Mouse (Mus musculus): Measurements from ENCODE around the gene Olfr1085. TPM values are rescaled to one million over a fixed set of nuclear protein-coding genes. Genes with fewer than 3 reads are reported as not detected.
"Not testable (repeated sequence)": the region's sequence is repeated elsewhere in the genome, so short reads cannot be mapped to it uniquely, and the experiment has no call there.

Gene Olfr1085
- total RNA-seq (2021), result not detected

DNA sequence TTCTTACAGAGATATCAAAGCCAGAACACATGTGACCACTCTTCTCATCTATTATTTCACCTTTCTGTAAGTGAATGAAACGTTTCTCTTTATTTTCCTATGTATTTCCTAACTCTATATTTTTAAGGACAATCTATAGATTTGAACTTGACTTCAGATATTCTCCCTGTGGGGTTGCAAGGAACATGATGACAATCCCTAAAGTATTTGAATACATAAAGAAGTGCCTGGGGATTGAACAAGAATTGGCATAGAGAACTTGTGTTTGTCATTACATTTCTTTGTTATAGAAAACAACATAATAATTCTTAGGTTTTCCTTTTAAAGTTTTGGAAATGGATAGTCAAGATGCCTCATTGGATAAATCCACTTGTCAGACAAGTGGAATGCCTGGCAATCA is at the start of gene Olfr1085:
TSS of gene Olfr1085 (minus strand) at position 101 of the 400 bp plus-strand sequence.
- DNase-seq, result no peak
- intact Hi-C loops (cut with DNase I), result no loop called here

DNA sequence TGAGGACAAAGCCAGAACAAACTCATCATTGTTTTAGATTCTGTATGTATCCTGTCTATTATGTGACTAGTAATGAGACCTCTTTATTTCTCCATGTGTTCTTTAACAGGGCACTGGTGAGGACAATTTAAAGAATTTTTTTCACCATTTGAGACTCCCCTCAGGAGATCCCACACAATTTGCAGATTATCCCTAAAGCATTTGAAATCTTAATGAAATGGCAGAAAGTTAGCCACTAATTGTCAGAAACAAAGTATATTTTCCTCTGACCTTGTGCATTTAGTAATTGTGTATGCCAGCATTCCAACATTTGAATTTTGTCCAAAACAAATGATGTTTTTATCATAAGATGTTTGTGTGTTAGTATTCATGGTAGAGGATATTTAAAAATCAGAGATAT is 36.5 kb upstream of the Olfr1085 start, which contains the start of gene Olfr1087:
TSS of gene Olfr1087 (minus strand) at position 101 of the 400 bp plus-strand sequence.
- intact Hi-C loops (cut with DNase I), result no loop called here
- DNase-seq, result no peak

DNA sequence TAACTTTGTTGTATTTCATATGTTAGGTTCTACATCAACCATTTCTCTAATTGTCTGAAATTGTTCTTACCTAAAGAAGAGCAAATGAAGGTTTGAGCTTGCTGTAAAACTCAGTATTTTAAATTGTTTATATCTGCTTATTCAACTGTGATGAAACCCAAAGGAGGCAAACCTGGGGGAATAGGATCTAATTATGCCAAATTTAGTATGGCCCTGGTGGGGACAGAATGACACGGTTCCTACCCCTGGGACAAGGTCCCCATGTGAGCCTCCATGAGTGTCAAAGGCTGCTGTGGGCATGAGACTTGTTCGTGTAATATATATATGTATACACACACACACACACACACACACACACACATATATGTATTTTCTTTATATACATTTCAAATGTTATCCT is 18.2 kb upstream of the Olfr1085 start, which contains the start of gene Olfr1086:
TSS of gene Olfr1086 (minus strand) at position 101 of the 400 bp plus-strand sequence.
- intact Hi-C loops (cut with DNase I), result no loop called here
- DNase-seq, result no peak

DNA sequence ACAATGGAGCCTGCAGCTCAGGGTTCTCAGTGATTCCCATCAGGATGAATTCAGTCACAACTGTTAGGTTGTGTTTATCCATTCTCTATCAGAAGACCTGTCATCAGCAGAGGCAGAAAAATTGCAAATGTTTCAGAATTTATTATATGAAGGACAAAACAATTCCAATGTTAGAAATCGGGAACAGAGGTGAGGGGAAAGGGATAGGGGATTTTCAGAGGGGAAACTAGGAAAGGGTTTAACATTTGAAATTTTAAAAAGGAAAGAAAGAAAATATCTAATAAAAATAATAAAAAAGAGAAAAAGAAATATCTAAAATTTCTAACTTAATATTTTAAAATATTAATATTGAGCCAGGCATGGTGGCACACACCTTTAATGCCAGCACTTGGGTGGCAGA is 22.2 kb downstream of the Olfr1085 start, which contains the start of gene Olfr1084:
TSS of gene Olfr1084 (minus strand) at position 101 of the 400 bp plus-strand sequence.
- intact Hi-C loops (cut with DNase I); DNase-seq: not testable (repeated sequence)

Other genes with a start within 250 kb of the Olfr1085 start
- not detected for gene Olfr1061, start 248.0 kb downstream of the Olfr1085 start, total RNA-seq (2021)
- not detected for gene Olfr1062, start 235.3 kb downstream of the Olfr1085 start, total RNA-seq (2021)
- gene Olfr1065, start 211.4 kb downstream of the Olfr1085 start, total RNA-seq (2021), result not detected
- gene Olfr1066, start 205.8 kb downstream of the Olfr1085 start, total RNA-seq (2021), result not detected
- gene Olfr228, start 174.6 kb downstream of the Olfr1085 start, total RNA-seq (2021), result not detected
- not detected for gene Olfr1076, start 153.6 kb downstream of the Olfr1085 start, total RNA-seq (2021)
- not detected for gene Olfr1079, start 119.5 kb downstream of the Olfr1085 start, total RNA-seq (2021)
- gene Olfr1080, start 103.8 kb downstream of the Olfr1085 start, total RNA-seq (2021), result not detected
- not detected for gene Olfr1082, start 63.1 kb downstream of the Olfr1085 start, total RNA-seq (2021)
- gene Olfr1084, start 22.3 kb downstream of the Olfr1085 start, total RNA-seq (2021), result not detected
- gene Olfr1086, start 18.1 kb upstream of the Olfr1085 start, total RNA-seq (2021), result not detected
- not detected for gene Olfr1087, start 36.4 kb upstream of the Olfr1085 start, total RNA-seq (2021)
- gene Olfr1089, start 71.7 kb upstream of the Olfr1085 start, total RNA-seq (2021), result not detected
- not detected for gene Olfr1090, start 97.0 kb upstream of the Olfr1085 start, total RNA-seq (2021)
- not detected for gene Olfr1093, start 120.5 kb upstream of the Olfr1085 start, total RNA-seq (2021)
- not detected for gene Olfr141, start 148.0 kb upstream of the Olfr1085 start, total RNA-seq (2021)
- gene Olfr1094, start 162.6 kb upstream of the Olfr1085 start, total RNA-seq (2021), result not detected
- gene Olfr1095, start 189.7 kb upstream of the Olfr1085 start, total RNA-seq (2021), result not detected
- gene Gm13723, start 212.8 kb upstream of the Olfr1085 start, total RNA-seq (2021), result not detected
- not detected for gene Olfr1097, start 230.2 kb upstream of the Olfr1085 start, total RNA-seq (2021)

Measured in heart, postnatal 36 days (tissue).